In genomic region chr2:77514476-77514875, GRCm38 (mm10) we compare ENCODE assay signal across 17 mouse cellular contexts.
DNase-seq lines count a peak whose midpoint lies in the region; ATAC-seq lines count a peak whose summit lies in the region.
"Had no signal": no experiment of that assay in that cellular context is flagged by ENCODE, and none has a peak within 500 bp of the region (broad histone marks: within the 10 kb centered on the region; RNA-seq: fewer than 3 reads in every experiment).

No protein-coding gene starts in this region.

- no peaks in the 10 kb centered on the region for H3K4me1 ChIP-seq in hindbrain, embryonic 11.5 days (replicated peaks; ENCODE audit: control insufficient read depth, insufficient read depth, low read length)
- H3K4me1 ChIP-seq in hindbrain, embryonic 14.5 days (replicated peaks; ENCODE audit: control insufficient read depth, insufficient read depth, low read length): peaks cover 8% of the 10 kb centered on the region
- no peaks in the 10 kb centered on the region; the same call in 1 of the 2 replicates for H3K4me1 ChIP-seq in forebrain, embryonic 11.5 days (replicated peaks; ENCODE audit: control insufficient read depth, insufficient read depth, low read length)
- H3K4me1 ChIP-seq: embryonic facial prominence, embryonic 12.5 days had no signal

- no peak overlapping the region for H3K27ac ChIP-seq in hindbrain, embryonic 11.5 days (ENCODE audit: low read depth, low read length)
- no peak overlapping the region for H3K27ac ChIP-seq in hindbrain, embryonic 14.5 days
- no peak overlapping the region for H3K27ac ChIP-seq in forebrain, embryonic 11.5 days (ENCODE audit: low read depth, low read length)
- H3K27ac ChIP-seq: embryonic facial prominence, embryonic 12.5 days; heart, embryonic 13.5 days; limb, embryonic 10.5 days had no signal

- H3K4me3 ChIP-seq in hindbrain, embryonic 11.5 days (ENCODE audit: low read depth, low read length): no peak overlapping the region
- no peak overlapping the region for H3K4me3 ChIP-seq in hindbrain, embryonic 14.5 days (replicated peaks; ENCODE audit: low read length)
- H3K4me3 ChIP-seq in forebrain, embryonic 11.5 days (ENCODE audit: low read depth, low read length): no peak overlapping the region
- H3K4me3 ChIP-seq: embryonic facial prominence, embryonic 12.5 days; heart, embryonic 13.5 days; limb, embryonic 10.5 days had no signal

- H3K4me2 ChIP-seq in hindbrain, embryonic 11.5 days (replicated peaks; ENCODE audit: low read depth, low read length): no peak overlapping the region
- H3K4me2 ChIP-seq in hindbrain, embryonic 14.5 days (replicated peaks): no peak overlapping the region
- no peak overlapping the region for H3K4me2 ChIP-seq in forebrain, embryonic 11.5 days (ENCODE audit: low read depth, low read length, severe bottlenecking)
- H3K4me2 ChIP-seq: embryonic facial prominence, embryonic 12.5 days; heart, embryonic 13.5 days; lung, embryonic 14.5 days had no signal

- H3K27me3 ChIP-seq in hindbrain, embryonic 11.5 days (ENCODE audit: control insufficient read depth, insufficient read depth, low read length): no peaks in the 10 kb centered on the region
- no peaks in the 10 kb centered on the region for H3K27me3 ChIP-seq in hindbrain, embryonic 14.5 days (ENCODE audit: control insufficient read depth, insufficient read depth, low read length)
- no peaks in the 10 kb centered on the region for H3K27me3 ChIP-seq in forebrain, embryonic 11.5 days (ENCODE audit: control insufficient read depth, insufficient read depth, low read length)
- H3K27me3 ChIP-seq: embryonic facial prominence, embryonic 12.5 days; heart, embryonic 13.5 days had no signal

- intact Hi-C loops in left cerebral cortex, postnatal 4 days (cut with DNase I): no loop called here
- intact Hi-C loops in left cerebral cortex, postnatal 14 days (cut with DNase I): no loop called here

- WGBS in hindbrain, embryonic 11.5 days: 57% methylated on average over 4 of the region's 4 CpGs
- WGBS in hindbrain, embryonic 14.5 days: 62% methylated on average over 4 of the region's 4 CpGs
- 65% methylated on average over 4 of the region's 4 CpGs for WGBS in forebrain, embryonic 11.5 days

- H3K9me3 ChIP-seq in hindbrain, embryonic 11.5 days (ENCODE audit: control insufficient read depth, low read length): no peaks in the 10 kb centered on the region
- no peaks in the 10 kb centered on the region for H3K9me3 ChIP-seq in hindbrain, embryonic 14.5 days (ENCODE audit: control insufficient read depth, low read length)
- no peaks in the 10 kb centered on the region for H3K9me3 ChIP-seq in forebrain, embryonic 11.5 days (ENCODE audit: control insufficient read depth, low read length)
- H3K9me3 ChIP-seq: embryonic facial prominence, embryonic 12.5 days; heart, embryonic 13.5 days; limb, embryonic 10.5 days had no signal

- H3K36me3 ChIP-seq in hindbrain, embryonic 11.5 days (ENCODE audit: control insufficient read depth, insufficient read depth, low read length): no peaks in the 10 kb centered on the region
- H3K36me3 ChIP-seq in hindbrain, embryonic 14.5 days (replicated peaks; ENCODE audit: control insufficient read depth, insufficient read depth): no peaks in the 10 kb centered on the region
- no peaks in the 10 kb centered on the region for H3K36me3 ChIP-seq in forebrain, embryonic 11.5 days (ENCODE audit: control insufficient read depth, insufficient read depth, low read length)
- H3K36me3 ChIP-seq: embryonic facial prominence, embryonic 12.5 days; heart, embryonic 13.5 days; limb, embryonic 10.5 days had no signal

- DNase-seq in hindbrain, embryonic 11.5 days (ENCODE audit: low spot score): no peak
- no peak for DNase-seq in hindbrain, embryonic 14.5 days (ENCODE audit: low spot score)
- DNase-seq in left cerebral cortex, postnatal 4 days: peak; percentile 59
- no peak for DNase-seq in left cerebral cortex, adult 9 months (ENCODE audit: low spot score in 2 of 2)
- peak; percentile 80 for DNase-seq in cerebellum, adult 11-12 months
- DNase-seq in cerebellum, postnatal 25 days: peak; percentile 70 to 76
- no peak for DNase-seq in forebrain, embryonic 11.5 days (ENCODE audit: low spot score)
- no peak for DNase-seq in left cerebral cortex, postnatal 14 days (ENCODE audit: low spot score in 2 of 2)
- DNase-seq: adrenal gland, postnatal 36 days; kidney, postnatal 25 days; layer of hippocampus, adult 9-11 months; lung, embryonic 14.5 days; right cerebral cortex, adult 18-20 months had no signal

- no peak overlapping the region for H3K9ac ChIP-seq in hindbrain, embryonic 11.5 days (ENCODE audit: low read depth, low read length)
- no peak overlapping the region for H3K9ac ChIP-seq in hindbrain, embryonic 14.5 days
- H3K9ac ChIP-seq in forebrain, embryonic 11.5 days (ENCODE audit: low read length): no peak overlapping the region
- H3K9ac ChIP-seq: embryonic facial prominence, embryonic 12.5 days; heart, embryonic 13.5 days; lung, embryonic 14.5 days had no signal

- peak; percentile 43; the same call in 1 of the 2 replicates for ATAC-seq in hindbrain, embryonic 11.5 days (ENCODE audit: low FRiP score)
- no peak for ATAC-seq in hindbrain, embryonic 14.5 days (ENCODE audit: low FRiP score)
- no peak for ATAC-seq in forebrain, embryonic 11.5 days (replicated peaks; ENCODE audit: low FRiP score)
- ATAC-seq: activated CD4-positive, CD25-positive, alpha-beta regulatory T cell, adult 4 months had no signal

Comparison
In these comparisons a context has a peak if more than half of its experiments do, and no peak if none do; other contexts are left out.
1. DNase-seq: peak in left cerebral cortex, postnatal 4 days (single experiment), cerebellum, adult 11-12 months (single experiment) and cerebellum, postnatal 25 days (2 of 2); none in hindbrain, embryonic 11.5 days (single experiment), hindbrain, embryonic 14.5 days (single experiment), left cerebral cortex, adult 9 months (0 of 2), forebrain, embryonic 11.5 days (single experiment) and left cerebral cortex, postnatal 14 days (0 of 2).